Mouse (Mus musculus) thymus, postnatal 4 days (tissue): ENCODE measurements around the gene Exoc3l2.
A peak's percentile ranks its signal among the peaks of the same experiment; 100 is the strongest.

Experiments
- DNase-seq: peaks from one replicate; pipeline ENCODE4 v3.0.0; 2021

Exoc3l2 gene

DNA sequence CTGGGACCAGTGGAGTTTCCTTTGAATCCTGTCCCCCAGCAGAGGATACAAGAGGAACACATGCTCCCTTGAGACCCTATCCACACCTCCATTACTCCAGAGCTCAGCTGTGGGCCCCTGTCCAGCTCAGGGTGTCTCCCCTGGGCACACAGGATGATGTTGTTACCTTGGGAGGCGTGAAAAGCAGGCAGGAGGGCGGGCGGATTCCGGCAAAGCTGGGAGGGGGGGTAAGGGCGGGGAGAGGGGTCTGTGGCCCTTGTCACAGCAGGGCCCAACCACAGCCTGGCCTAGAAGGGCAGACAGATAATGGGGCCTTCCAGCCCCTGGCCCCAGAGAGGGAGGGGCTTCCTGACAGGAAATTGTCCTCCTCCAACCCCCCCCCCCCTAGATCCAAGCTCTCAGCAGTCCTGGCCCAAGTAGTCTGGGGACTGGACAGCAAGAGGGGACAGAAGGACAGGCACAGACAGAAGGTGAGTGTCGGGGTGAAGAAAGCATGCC is at the start of gene Exoc3l2:
TSS of gene Exoc3l2 (plus strand) at position 448 of the 498 bp plus-strand sequence.
- no peak for DNase-seq

DNA sequence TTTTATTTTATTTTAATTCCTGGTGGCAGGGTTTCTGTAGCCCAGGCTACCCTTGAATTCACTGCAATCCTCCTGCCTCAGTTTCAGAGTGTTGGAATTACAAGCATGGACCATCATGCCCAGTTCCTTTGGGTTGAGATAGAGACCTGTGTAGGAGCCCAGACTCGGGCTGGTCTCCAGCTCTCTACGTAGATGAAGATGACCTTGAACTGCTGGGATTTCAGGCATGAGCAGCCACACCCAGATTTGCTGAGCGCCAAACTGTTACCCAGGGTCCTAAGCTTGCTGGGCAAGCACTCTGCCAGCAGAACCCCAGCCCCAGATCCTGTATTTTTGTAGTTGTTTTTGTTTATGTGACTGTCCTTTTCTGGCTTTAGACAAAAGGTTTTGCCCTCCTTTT is 49.6 kb upstream of the Exoc3l2 start:
- DNase-seq = no peak

DNA sequence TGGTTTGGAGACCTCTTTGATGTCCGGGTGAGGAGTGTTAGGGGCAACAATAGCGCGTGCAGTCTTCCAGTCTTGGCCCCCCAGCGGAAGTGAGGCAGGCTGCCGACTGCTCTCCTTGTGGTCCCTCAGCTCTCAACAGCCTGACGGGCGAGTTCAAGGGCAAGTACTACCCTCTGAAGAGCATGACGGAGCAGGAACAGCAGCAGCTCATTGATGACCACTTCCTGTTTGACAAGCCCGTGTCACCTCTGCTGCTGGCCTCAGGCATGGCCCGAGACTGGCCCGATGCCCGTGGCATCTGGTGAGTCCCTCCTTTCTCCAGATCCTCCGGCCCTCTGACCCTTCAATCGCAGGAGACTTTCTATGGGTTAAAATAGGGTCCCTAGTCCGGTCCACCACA is 46.5 kb upstream of the Exoc3l2 start:
- peak; percentile 38 for DNase-seq

DNA sequence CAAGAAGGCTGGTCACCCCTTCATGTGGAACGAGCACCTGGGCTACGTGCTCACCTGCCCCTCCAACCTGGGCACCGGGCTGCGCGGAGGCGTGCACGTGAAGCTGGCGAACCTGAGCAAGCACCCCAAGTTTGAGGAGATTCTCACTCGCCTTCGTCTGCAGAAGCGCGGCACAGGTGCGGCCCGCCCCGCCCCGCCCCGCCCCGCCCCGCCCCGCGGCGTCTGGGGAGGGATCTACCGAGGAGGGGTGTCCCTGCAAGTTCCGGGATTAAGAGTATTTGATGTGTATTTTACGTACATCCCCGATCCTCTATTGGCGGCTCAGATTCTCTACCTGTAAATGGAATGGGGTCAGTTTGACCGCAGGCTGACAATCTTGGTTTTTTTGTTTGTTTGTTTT is 43.0 kb upstream of the Exoc3l2 start:
- peak; percentile 53 for DNase-seq

- DNase-seq = peak; percentile 94
Measured at GRCm38 (mm10) chr7:19420821-19421636, 42.1 kb upstream of the Exoc3l2 start.

DNA sequence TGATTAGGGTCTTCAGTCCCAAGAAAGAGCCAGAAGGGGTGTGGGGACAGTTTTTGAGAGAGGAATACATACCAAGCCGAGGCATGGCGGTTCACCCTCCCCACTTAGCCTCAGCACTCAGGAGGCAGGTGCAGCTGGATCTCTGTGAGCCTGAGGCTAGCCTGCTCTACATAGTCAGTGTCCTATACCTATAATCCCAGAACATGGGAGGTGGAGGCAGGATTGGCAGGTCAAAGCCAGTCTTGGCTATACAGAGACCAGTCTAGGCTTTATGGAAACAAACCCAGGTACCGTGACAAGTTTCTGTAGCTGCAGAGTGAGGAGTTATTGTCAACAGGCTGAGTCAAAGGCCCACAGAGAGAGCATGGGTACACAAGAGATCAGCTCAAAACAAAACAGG is 40.0 kb upstream of the Exoc3l2 start:
- DNase-seq = no peak

DNA sequence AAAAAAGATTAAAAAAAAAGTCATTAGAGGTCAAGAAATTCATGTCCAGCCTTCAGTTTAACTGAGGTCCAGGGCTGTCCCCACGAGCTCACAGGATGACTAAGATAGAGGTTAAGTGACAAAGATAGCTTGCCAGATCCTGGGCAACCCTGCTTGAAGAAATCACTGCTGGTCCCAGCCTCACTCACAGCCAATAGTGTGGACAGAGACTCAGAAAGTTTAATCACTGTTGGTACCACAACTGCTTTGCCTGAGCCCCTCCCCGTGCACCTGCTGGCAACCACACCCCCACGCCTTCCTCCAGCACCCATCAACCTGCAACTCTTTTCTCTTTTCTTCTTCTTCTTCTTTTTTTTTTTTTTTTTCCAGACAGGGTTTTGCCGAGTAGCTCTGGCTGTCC is 39.1 kb upstream of the Exoc3l2 start:
- no peak for DNase-seq

- no peak for DNase-seq
Measured at GRCm38 (mm10) chr7:19426349-19426748, 36.8 kb upstream of the Exoc3l2 start.

- no peak for DNase-seq
Measured at GRCm38 (mm10) chr7:19426888-19427287, 36.2 kb upstream of the Exoc3l2 start.

- no peak for DNase-seq
Measured at GRCm38 (mm10) chr7:19427999-19428650, 35.0 kb upstream of the Exoc3l2 start.

- DNase-seq = peak; percentile 42
Measured at GRCm38 (mm10) chr7:19429726-19430125, 33.4 kb upstream of the Exoc3l2 start.

DNA sequence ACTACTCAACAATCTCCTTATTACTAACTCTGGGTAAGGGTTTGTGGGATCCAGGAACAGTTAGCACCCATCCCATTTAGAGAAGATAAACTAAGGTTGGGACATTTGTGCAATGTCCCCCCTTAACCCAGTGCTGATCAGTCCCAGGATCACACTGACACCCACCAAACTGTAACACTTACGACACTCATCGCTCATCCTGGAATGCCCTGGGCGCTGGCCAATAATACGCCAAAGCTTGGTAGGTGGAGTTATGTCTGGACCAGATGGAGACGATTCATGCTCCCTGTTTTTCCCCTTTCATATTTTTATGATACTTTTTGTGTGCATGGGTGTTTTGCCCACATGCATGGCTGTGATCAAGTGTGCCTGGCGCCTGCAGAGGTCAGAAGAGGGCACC is 32.7 kb upstream of the Exoc3l2 start:
- no peak for DNase-seq

- DNase-seq = peak; percentile 44
Measured at GRCm38 (mm10) chr7:19432475-19432874, 30.7 kb upstream of the Exoc3l2 start.

GRCm38 (mm10) chr7:19436276-19436675 is 26.9 kb upstream of the Exoc3l2 start:
- no peak for DNase-seq

- DNase-seq = no peak
Measured at GRCm38 (mm10) chr7:19437048-19437447, 26.1 kb upstream of the Exoc3l2 start.

DNA sequence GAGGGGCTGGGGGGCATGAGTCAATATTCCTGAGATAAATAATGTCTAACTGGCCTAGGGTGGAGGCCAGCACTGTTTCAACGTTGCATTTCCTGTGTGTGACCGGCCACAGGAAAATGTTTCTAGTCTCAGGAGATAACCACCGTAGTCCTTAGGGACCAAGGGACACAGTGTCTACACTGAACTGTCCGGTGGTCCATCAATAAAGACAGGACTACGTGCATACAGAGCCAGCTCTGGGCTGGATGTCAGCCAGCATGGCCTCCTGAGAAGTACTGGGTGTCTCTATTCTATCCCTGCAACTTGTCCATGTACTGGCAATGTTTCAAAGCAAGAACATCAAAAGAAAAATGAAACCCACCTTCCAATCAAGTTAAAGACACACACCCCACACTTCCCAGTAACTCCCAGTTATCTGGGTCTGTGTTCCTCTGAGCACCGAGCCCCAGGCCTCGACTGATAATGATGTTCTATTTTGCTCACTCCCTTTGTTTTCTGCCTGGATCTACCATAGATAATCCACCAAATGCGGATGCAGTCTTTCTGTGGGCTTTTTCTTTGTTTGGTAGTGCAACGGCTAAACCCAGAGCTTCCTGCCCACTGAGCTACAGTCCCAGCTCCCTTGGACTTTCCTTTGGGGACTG is 21.6 kb upstream of the Exoc3l2 start:
- DNase-seq = no peak

DNA sequence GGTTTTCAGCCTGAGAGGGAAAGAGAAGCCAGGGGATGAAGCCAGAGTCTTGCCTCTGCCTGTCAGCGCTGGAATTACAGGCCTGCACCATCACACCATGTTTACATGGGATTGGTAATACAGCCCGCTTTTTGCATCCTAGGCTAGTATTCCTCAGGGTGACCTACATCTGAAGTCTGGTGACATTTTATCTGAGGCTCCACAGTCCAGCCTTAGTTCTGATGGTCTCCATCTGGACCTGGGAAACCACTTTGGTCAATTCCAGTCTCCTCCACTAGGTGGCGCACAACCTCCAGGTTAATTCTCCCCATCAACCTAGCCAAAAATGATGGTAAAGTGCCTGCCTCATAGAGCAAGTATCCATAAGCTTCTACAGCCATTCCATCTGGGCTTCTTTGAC is 19.8 kb upstream of the Exoc3l2 start:
- peak; percentile 88 for DNase-seq

- no peak for DNase-seq
Measured at GRCm38 (mm10) chr7:19444801-19445200, 18.3 kb upstream of the Exoc3l2 start.

DNA sequence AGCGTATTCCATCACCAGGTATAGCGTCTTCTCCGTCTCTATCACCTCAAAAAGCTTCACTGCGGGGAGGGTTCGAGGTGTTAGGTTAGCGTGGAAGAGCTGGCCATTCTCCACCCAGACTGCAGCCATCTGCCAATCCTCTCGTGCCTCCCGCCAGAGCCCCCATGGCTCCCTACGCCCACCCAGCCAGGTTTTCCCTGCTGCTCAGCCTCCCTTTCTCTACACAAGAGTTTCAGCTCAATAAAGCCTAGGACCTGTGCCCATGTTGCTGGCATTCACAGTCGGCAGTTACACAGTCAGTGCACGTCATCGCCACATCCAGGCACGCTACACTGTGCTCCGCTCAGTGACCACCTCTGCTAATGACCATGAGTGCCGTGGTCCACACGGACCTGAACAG is 15.4 kb upstream of the Exoc3l2 start:
- no peak for DNase-seq

DNA sequence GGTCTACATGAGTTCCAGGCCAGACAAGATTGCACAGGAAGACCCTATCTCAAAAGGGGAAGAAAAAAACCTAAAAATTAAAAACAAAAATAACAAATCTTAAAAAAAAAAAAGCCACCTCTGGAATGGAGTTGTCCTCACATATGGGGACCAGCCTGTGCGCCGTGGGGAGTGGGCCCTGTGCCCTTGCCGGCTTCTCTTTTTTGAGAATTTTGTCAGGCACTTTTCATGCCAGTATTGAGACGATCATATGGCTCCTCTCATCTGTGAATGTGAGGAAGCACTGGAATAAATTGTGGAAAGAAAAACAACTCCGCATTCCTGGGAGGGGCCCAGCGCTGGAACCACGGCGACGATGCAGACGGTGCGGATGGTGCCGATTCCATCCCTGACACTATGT is 14.0 kb upstream of the Exoc3l2 start:
- no peak for DNase-seq

DNA sequence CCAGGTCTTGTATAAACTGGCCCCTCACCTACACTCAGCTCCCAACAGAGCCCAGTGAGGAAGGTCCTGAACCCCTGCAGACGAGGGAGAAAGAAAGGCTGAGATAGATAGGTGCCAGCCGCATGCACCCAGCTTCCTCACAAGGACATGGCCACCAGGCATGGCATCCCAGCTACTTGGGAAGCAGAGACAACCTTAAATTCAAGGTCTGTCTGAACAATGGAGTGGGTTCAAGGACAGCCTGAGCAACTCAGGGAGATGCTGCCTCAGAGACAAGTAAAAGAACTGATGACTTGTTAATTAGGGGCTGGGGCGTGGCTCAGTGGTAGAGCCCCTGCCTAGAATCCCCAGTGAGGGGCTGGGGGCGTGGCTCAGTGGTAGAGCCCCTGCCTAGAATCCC is 7.9 kb upstream of the Exoc3l2 start:
- DNase-seq = no peak

- no peak for DNase-seq
Measured at GRCm38 (mm10) chr7:19455819-19456495, 7.2 kb upstream of the Exoc3l2 start.

DNA sequence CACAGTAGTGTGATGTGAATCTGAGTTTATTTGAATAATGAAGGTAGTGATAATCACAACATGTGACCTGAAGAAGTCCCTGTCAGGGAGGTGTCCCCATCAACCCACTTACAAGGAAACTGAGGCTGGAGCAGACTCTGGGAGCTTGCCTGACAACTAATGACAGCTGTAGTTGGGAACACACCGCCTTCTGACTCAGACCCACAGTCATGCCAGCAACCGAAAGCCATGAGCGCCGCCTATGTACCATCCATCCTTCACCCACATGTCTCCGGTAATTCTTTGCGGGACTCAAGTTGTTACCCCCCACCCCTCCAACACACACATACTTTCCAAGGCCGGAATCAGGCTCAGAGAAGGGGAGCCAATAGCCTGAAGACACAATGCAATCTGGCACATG is 6.5 kb upstream of the Exoc3l2 start:
- no peak for DNase-seq
